Mouse (Mus musculus): ENCODE data around the gene Hnrnpk. TPM values are rescaled to one million over a fixed set of nuclear protein-coding genes. Genes with fewer than 3 reads are reported as not detected.

Hnrnpk gene
- total RNA-seq, 2 experiments from 2014 or later = 504 to 564 TPM

Small RNA genes within 50 kb of the gene (microRNA-seq; reads per million reads assigned to microRNA genes)
- 13.7 to 19.6 reads per million in 2 experiments for gene Mir7-1

Other genes with a start within 250 kb of the Hnrnpk start
- 1 to 10 TPM; 9.6 to 9.7 TPM for gene Idnk, start 245.7 kb downstream of the Hnrnpk start, total RNA-seq (2021)
- 10 to 100 TPM; 48.8 to 53.6 TPM for gene Ubqln1, start 187.7 kb downstream of the Hnrnpk start, total RNA-seq (2021)
- 10 to 100 TPM; 24.9 to 26.7 TPM for gene Gkap1, start 127.6 kb downstream of the Hnrnpk start, total RNA-seq (2021)
- under 1 TPM; 0.33 to 0.34 TPM for gene Kif27, start 44.2 kb downstream of the Hnrnpk start, total RNA-seq (2021)
- 10 to 100 TPM; 11.5 to 11.9 TPM for gene 2210016F16Rik, start 18.1 kb downstream of the Hnrnpk start, total RNA-seq (2021)
- 1 to 10 TPM; 6.5 to 7.8 TPM for gene Rmi1, start 1.1 kb downstream of the Hnrnpk start, total RNA-seq (2021)
- gene Slc28a3, start 207.5 kb upstream of the Hnrnpk start, total RNA-seq (2021) = not detected